Mouse (Mus musculus): Measurements from ENCODE around the gene Gm10663. TPM values are rescaled to one million over a fixed set of nuclear protein-coding genes. Genes with fewer than 3 reads are reported as not detected.

Gm10663 gene
- polyA plus RNA-seq, 1 experiment, result not detected

DNA sequence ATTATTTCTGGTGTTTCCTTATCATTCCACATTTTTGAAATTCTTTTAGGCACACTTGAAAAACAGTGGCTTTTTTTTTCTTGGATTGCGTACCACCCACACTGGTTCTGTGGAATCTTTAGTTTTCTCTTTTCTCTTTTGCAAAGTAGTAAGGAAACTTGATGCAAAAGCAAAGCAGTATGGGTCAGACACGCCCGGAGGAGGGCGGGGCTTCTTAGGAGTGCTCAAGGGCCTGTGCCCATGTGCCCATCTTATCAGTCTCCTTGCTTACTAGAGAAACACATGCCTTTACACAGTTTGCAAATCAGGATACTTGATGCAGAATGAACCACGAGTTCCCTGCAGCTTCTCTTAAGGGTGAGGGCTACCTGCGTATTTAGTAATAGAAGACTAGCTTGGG lies 37.3 kb downstream of the Gm10663 start:
- Histone ChIP-seq H3K4me3 (replicated peaks; ENCODE audit: control insufficient read depth, low read depth, low read length) (no peak overlapping the region), H3K4me1 (ENCODE audit: control insufficient read depth, insufficient read depth, low read length) (no peaks in the 10 kb centered on the region), H3K27ac (ENCODE audit: control insufficient read depth, insufficient read depth, low read depth, low read length, poor library complexity) (no peak overlapping the region)
- TF ChIP-seq CTCF (IDR thresholded peaks at IDR 0.05; ENCODE audit: control insufficient read depth, insufficient read depth, low read length) (no peak), POLR2A (IDR thresholded peaks at IDR 0.05; ENCODE audit: borderline replicate concordance, control insufficient read depth, low read depth, low read length) (no peak)
- WGBS, result 76% methylated on average over 6 of the region's 6 CpGs

DNA sequence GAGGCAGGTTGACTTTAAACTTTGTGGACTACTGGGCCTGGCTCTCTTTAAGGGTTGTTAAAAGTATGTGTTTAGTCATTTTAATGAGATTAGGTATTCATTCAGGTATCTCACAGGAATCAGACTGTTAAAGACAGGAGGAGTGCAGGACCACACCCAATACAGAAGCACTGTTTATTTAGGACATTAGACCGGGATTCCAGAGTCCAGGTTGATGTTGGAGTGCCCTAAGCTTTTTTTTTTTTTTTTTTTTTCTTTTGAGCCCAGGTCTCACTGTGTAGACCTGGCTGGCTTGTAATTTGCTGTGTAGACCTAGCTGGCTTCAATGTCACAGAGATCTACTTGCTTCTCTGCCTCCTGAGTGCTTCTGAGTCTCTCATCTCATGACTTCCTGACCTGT lies 51.2 kb downstream of the Gm10663 start:
- no peak overlapping the region for H3K27ac ChIP-seq (ENCODE audit: control insufficient read depth, insufficient read depth, low read depth, low read length, poor library complexity)
- WGBS, result 59% methylated on average over 1 of the region's 1 CpGs
- TF ChIP-seq POLR2A (IDR thresholded peaks at IDR 0.05; ENCODE audit: borderline replicate concordance, control insufficient read depth, low read depth, low read length) (no peak), CTCF (IDR thresholded peaks at IDR 0.05; ENCODE audit: control insufficient read depth, insufficient read depth, low read length) (no peak)
- no peaks in the 10 kb centered on the region for H3K4me1 ChIP-seq (ENCODE audit: control insufficient read depth, insufficient read depth, low read length)
- H3K4me3 ChIP-seq (replicated peaks; ENCODE audit: control insufficient read depth, low read depth, low read length), result no peak overlapping the region

DNA sequence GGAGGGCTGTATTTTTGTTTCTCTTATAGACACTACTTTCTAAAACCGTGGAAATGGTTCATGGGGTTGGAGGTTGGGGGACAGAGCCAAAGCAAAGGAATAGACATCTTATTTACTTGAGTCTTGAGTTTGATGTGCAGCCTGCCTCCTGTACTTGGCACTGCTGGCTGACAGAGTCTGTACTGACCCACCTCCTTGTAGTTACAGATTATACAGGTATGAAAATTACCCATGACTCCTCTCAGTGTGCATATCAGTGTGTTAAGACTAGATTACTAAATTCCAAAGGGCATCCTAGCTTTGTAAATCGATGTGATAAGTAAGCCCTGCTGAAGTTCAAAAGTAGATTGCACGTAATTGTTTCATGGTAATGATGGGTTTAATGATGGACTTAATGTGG lies 51.6 kb downstream of the Gm10663 start:
- no peaks in the 10 kb centered on the region for H3K4me1 ChIP-seq (ENCODE audit: control insufficient read depth, insufficient read depth, low read length)
- 64% methylated on average over 3 of the region's 3 CpGs for WGBS
- H3K27ac ChIP-seq (ENCODE audit: control insufficient read depth, insufficient read depth, low read depth, low read length, poor library complexity), result no peak overlapping the region
- no peak overlapping the region for H3K4me3 ChIP-seq (replicated peaks; ENCODE audit: control insufficient read depth, low read depth, low read length)
- TF ChIP-seq CTCF (IDR thresholded peaks at IDR 0.05; ENCODE audit: control insufficient read depth, insufficient read depth, low read length), result no peak
- TF ChIP-seq POLR2A (IDR thresholded peaks at IDR 0.05; ENCODE audit: borderline replicate concordance, control insufficient read depth, low read depth, low read length), result no peak

Other genes starting within 250 kb of the Gm10663 start
- 1.8 and 6.2 TPM in 2 replicates for gene Klhl2, start 225.0 kb upstream of the Gm10663 start, polyA plus RNA-seq (2011; ENCODE audit: insufficient read depth, insufficient read length, low replicate concordance, missing spikeins)
- gene Tmem192, start 127.8 kb upstream of the Gm10663 start, polyA plus RNA-seq (2011; ENCODE audit: insufficient read depth, insufficient read length, low replicate concordance, missing spikeins), result 3.8 and 27.7 TPM in 2 replicates
- not detected in 2 replicates for gene Trim75, start 87.2 kb upstream of the Gm10663 start, polyA plus RNA-seq (2011; ENCODE audit: insufficient read depth, insufficient read length, low replicate concordance, missing spikeins)
- not detected in 2 replicates for gene Trim61, start 56.5 kb upstream of the Gm10663 start, polyA plus RNA-seq (2011; ENCODE audit: insufficient read depth, insufficient read length, low replicate concordance, missing spikeins)
- gene Trim60, start 56.4 kb upstream of the Gm10663 start, polyA plus RNA-seq (2011; ENCODE audit: insufficient read depth, insufficient read length, low replicate concordance, missing spikeins), result not detected in 2 replicates
- gene Apela, start 37.7 kb upstream of the Gm10663 start, polyA plus RNA-seq (2011; ENCODE audit: insufficient read depth, insufficient read length, low replicate concordance, missing spikeins), result 13.4 TPM in 1 of 2 replicates, not detected in the other
- not detected in 2 replicates for gene BC030870, start 54.5 kb downstream of the Gm10663 start, polyA plus RNA-seq (2011; ENCODE audit: insufficient read depth, insufficient read length, low replicate concordance, missing spikeins)